Mouse (Mus musculus): ENCODE data around the gene Rtl8b. TPM values are rescaled to one million over a fixed set of nuclear protein-coding genes. Genes with fewer than 3 reads are reported as not detected.
"Not testable (repeated sequence)": the region's sequence is repeated elsewhere in the genome, so short reads cannot be mapped to it uniquely, and the experiment has no call there.

The Rtl8b gene
- polyA plus RNA-seq, 1 experiment from 2014 or later = 73.3 TPM

DNA sequence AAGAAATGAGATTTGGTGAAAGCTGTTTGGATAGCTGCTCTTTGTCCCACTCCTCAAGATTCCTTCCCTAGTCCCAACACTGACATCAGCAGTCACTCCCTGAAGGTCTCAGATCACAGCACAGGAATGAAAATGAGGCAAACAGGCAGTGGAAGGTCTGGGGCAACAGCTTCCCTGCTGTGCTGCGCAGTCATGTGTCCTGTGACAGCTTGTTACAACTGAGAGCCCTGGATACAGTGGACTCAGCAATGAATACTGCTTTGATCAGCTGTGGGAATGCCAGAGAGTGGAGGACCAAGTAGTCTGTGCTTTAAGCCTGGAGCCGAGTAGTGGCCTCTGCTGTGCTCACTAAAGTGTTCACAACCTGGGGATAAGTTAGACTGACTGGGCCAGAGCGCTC is 12.4 kb upstream of the Rtl8b start:
- not testable (repeated sequence) for H3K9ac ChIP-seq (ENCODE audit: low read length); H3K36me3 ChIP-seq (ENCODE audit: control insufficient read depth, insufficient read depth, low read length); ATAC-seq (ENCODE audit: low read depth); H3K27me3 ChIP-seq (ENCODE audit: control insufficient read depth, insufficient read depth, low read depth, low read length); H3K4me1 ChIP-seq (replicated peaks; ENCODE audit: control insufficient read depth, insufficient read depth, low read length); H3K4me2 ChIP-seq (ENCODE audit: low read depth, low read length); H3K4me3 ChIP-seq (ENCODE audit: low read length); H3K9me3 ChIP-seq (ENCODE audit: control insufficient read depth, low read length); H3K27ac ChIP-seq (ENCODE audit: low read length)
- 56% methylated on average over 2 of the region's 3 CpGs for WGBS

- H3K27ac ChIP-seq (ENCODE audit: low read length); H3K9ac ChIP-seq (ENCODE audit: low read length); H3K27me3 ChIP-seq (ENCODE audit: control insufficient read depth, insufficient read depth, low read depth, low read length); H3K4me3 ChIP-seq (ENCODE audit: low read length); H3K4me2 ChIP-seq (ENCODE audit: low read depth, low read length); H3K36me3 ChIP-seq (ENCODE audit: control insufficient read depth, insufficient read depth, low read length); H3K9me3 ChIP-seq (ENCODE audit: control insufficient read depth, low read length); H3K4me1 ChIP-seq (replicated peaks; ENCODE audit: control insufficient read depth, insufficient read depth, low read length); ATAC-seq (ENCODE audit: low read depth): not testable (repeated sequence)
- WGBS = 25% methylated on average over 2 of the region's 2 CpGs
These were observed 6.7 kb upstream of the Rtl8b start for GRCm38 (mm10) chrX:53676943-53677342.

DNA sequence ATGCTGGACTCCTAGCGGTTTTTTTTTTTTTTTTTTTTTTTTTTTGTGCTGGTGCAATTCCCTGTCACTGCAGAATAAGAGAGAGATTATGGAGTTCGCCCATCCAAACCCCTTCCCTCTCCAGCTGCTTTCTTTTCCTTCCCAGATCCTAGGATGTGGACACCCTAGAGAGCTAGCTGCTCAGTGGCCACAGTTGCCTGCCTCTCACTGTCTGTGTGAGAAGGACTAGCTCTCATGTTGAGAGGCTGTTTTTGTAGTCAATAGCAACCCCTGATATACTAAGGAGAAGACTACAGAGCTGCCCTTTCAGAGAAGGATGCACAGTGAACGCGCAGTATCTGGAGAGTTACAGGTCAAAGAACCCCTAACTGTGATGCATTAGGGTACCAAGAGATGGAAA is 488 bp upstream of the Rtl8b start:
- ATAC-seq (ENCODE audit: low read depth) = peak; percentile 0; the same call in 1 of the 2 replicates
- H3K4me1 ChIP-seq (replicated peaks; ENCODE audit: control insufficient read depth, insufficient read depth, low read length); H3K9me3 ChIP-seq (ENCODE audit: control insufficient read depth, low read length); H3K27me3 ChIP-seq (ENCODE audit: control insufficient read depth, insufficient read depth, low read depth, low read length); H3K36me3 ChIP-seq (ENCODE audit: control insufficient read depth, insufficient read depth, low read length): not testable (repeated sequence)
- peak overlapping the region; percentile 43 for H3K4me3 ChIP-seq (ENCODE audit: low read length)
- WGBS = 12% methylated on average over 3 of the region's 4 CpGs
- H3K4me2 ChIP-seq (ENCODE audit: low read depth, low read length) = peak overlapping the region; percentile 54
- H3K27ac ChIP-seq (ENCODE audit: low read length) = peak overlapping the region; percentile 46
- H3K9ac ChIP-seq (ENCODE audit: low read length) = peak overlapping the region; percentile 41; the same call in 1 of the 2 replicates

DNA sequence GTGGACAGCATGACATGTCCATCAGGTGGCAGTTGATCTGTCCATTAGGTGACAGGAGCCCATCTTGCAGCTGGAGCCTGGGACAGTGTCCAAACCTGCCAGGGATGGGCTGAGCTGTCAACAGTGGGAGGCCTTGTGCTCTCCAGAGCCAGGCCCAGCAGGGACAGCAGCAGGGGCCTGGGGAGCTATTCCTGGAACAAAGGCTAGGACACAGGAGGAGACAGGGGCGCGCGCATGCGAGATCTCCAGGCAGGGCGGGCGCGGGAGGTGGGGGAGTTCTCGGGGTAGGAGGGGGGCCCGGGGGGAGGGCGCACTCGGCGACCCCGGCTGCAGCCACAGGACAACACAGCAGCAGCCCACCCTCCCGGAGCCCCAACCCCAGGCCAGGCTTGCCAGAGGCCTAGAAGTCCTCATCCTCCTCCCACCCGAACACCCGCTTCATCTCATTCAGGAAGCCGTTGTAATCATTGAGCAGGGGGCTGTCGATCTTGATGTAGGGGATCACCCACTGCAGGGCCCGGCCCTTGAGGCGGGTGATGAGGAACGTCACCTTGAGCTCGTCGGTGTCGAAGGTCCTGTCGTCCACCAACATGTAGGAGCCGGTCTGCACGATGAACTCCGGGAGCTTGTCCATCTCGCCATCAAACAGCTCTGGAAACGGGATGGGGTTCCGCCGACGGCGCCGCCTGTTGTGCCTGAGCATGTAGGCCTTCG is 494 bp downstream of the Rtl8b start:
- H3K9me3 ChIP-seq (ENCODE audit: control insufficient read depth, low read length); H3K36me3 ChIP-seq (ENCODE audit: control insufficient read depth, insufficient read depth, low read length); H3K27ac ChIP-seq (ENCODE audit: low read length); H3K4me1 ChIP-seq (replicated peaks; ENCODE audit: control insufficient read depth, insufficient read depth, low read length); H3K9ac ChIP-seq (ENCODE audit: low read length); H3K27me3 ChIP-seq (ENCODE audit: control insufficient read depth, insufficient read depth, low read depth, low read length): not testable (repeated sequence)
- no CpG with 5 or more reads among the region's 36 CpGs for WGBS
- peak; percentile 66 for ATAC-seq (ENCODE audit: low read depth)
- peak overlapping the region; percentile 43 for H3K4me3 ChIP-seq (ENCODE audit: low read length)
- H3K4me2 ChIP-seq (ENCODE audit: low read depth, low read length) = peak overlapping the region; percentile 25; the same call in 1 of the 2 replicates

DNA sequence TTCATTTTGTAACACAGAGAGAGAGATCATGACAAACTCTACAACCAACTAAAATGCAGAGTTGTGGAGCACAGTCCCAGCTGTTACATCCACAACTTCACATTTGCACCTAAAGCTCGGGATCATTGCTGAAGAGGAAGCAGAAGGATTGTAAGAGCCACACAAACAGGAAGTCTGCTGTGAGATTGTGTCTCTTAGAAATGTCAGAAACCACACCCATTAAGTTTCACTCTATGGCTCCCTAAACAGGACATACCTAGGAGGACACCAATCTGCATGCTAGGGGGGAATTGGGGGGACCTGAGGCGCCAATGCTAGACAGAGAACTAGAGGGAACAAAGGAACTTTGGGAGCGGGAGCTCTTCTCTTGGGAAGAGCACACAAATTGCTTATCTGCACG is 17.3 kb downstream of the Rtl8b start:
- H3K36me3 ChIP-seq (ENCODE audit: control insufficient read depth, insufficient read depth, low read length); ATAC-seq (ENCODE audit: low read depth): not testable (repeated sequence)
- WGBS = 54% methylated on average over 4 of the region's 4 CpGs

DNA sequence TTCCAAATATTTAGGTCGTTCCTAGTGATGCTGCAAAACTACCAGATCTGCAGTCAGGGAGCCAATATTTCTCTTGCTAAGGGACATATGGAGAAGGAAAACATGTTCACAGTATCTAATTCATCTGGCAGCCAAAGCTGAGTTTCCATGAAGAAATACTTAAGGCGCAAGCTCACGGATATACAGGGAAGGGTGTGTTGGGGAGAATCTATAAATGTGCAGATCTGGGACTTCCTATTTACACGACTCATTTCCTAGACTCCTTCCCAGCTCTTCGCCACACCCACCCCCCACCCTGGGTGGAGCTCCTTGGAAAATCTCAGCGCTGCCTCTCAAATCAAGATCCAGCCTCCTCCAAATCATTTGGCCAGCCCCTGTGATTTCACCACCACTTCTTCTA is 24.3 kb downstream of the Rtl8b start:
- ATAC-seq (ENCODE audit: low read depth) = no peak
- Histone ChIP-seq H3K27ac (ENCODE audit: low read length) (no peak overlapping the region), H3K27me3 (ENCODE audit: control insufficient read depth, insufficient read depth, low read depth, low read length) (no peaks in the 10 kb centered on the region), H3K4me2 (ENCODE audit: low read depth, low read length) (no peak overlapping the region), H3K4me1 (replicated peaks; ENCODE audit: control insufficient read depth, insufficient read depth, low read length) (no peaks in the 10 kb centered on the region), H3K4me3 (ENCODE audit: low read length) (no peak overlapping the region), H3K9me3 (ENCODE audit: control insufficient read depth, low read length) (no peaks in the 10 kb centered on the region), H3K36me3 (ENCODE audit: control insufficient read depth, insufficient read depth, low read length) (no peaks in the 10 kb centered on the region), H3K9ac (ENCODE audit: low read length) (no peak overlapping the region)
- 67% methylated on average over 6 of the region's 6 CpGs for WGBS

More for the DNA sequence above, 17.3 kb downstream of the Rtl8b start:
- not testable (repeated sequence) for H3K4me2 ChIP-seq (ENCODE audit: low read depth, low read length); H3K4me1 ChIP-seq (replicated peaks; ENCODE audit: control insufficient read depth, insufficient read depth, low read length); H3K9ac ChIP-seq (ENCODE audit: low read length); H3K27me3 ChIP-seq (ENCODE audit: control insufficient read depth, insufficient read depth, low read depth, low read length); H3K4me3 ChIP-seq (ENCODE audit: low read length); H3K9me3 ChIP-seq (ENCODE audit: control insufficient read depth, low read length); H3K27ac ChIP-seq (ENCODE audit: low read length)

DNA sequence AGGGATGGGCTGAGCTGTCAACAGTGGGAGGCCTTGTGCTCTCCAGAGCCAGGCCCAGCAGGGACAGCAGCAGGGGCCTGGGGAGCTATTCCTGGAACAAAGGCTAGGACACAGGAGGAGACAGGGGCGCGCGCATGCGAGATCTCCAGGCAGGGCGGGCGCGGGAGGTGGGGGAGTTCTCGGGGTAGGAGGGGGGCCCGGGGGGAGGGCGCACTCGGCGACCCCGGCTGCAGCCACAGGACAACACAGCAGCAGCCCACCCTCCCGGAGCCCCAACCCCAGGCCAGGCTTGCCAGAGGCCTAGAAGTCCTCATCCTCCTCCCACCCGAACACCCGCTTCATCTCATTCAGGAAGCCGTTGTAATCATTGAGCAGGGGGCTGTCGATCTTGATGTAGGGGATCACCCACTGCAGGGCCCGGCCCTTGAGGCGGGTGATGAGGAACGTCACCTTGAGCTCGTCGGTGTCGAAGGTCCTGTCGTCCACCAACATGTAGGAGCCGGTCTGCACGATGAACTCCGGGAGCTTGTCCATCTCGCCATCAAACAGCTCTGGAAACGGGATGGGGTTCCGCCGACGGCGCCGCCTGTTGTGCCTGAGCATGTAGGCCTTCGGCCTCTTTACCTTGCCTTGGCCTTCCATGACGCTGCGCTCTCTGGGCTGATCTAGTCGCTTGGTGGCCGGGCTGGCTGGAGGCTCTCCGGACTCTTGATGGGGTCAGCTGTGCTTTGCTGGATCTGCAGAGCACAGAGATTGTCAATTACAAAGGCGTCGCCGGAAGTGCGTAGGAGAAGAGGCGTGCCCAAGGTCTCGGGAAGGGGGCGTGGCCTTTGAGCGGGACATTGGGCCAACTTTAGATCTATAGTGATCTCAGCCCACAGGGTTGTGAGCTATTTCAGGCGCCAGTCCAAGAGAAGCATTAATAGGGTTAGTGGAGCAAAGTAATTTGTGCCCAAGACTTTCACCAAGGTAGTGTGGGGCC is 26.9 kb downstream of the Rtl8b start, which contains the start of gene Rtl8a:
Gene Rtl8a (minus strand): TSS at position 703 of the 982 bp plus-strand sequence.
- not testable (repeated sequence) for H3K9ac ChIP-seq (ENCODE audit: low read length); H3K27me3 ChIP-seq (ENCODE audit: control insufficient read depth, insufficient read depth, low read depth, low read length); H3K9me3 ChIP-seq (ENCODE audit: control insufficient read depth, low read length); H3K4me1 ChIP-seq (replicated peaks; ENCODE audit: control insufficient read depth, insufficient read depth, low read length); H3K36me3 ChIP-seq (ENCODE audit: control insufficient read depth, insufficient read depth, low read length)
- WGBS = 11% methylated on average over 11 of the region's 50 CpGs
- Histone ChIP-seq H3K27ac (ENCODE audit: low read length) (peak within 1 kb of the TSS; percentile 48), H3K4me2 (ENCODE audit: low read depth, low read length) (peak within 1 kb of the TSS; percentile 42), H3K4me3 (ENCODE audit: low read length) (peak within 1 kb of the TSS; percentile 45)
- peak; percentile 94 for ATAC-seq (ENCODE audit: low read depth)

DNA sequence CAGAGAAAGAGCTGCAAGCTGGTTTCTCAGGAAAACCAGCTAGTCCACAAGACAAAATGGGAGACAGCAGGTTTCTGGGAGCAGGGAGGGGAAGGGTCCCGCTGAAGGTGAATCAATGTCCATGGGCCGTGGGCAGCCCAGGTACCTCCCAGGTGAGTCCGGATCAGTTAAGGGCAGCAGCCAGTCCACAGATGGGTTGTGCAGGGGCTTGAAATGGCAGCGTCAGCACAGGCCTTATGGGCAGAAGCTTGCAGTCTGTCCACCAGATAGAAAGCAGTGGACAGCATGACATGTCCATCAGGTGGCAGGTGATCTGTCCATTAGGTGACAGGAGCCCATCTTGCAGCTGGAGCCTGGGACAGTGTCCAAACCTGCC is 27.6 kb downstream of the Rtl8b start:
- H3K9ac ChIP-seq (ENCODE audit: low read length); H3K36me3 ChIP-seq (ENCODE audit: control insufficient read depth, insufficient read depth, low read length); H3K4me1 ChIP-seq (replicated peaks; ENCODE audit: control insufficient read depth, insufficient read depth, low read length); ATAC-seq (ENCODE audit: low read depth); H3K4me2 ChIP-seq (ENCODE audit: low read depth, low read length); H3K27me3 ChIP-seq (ENCODE audit: control insufficient read depth, insufficient read depth, low read depth, low read length); H3K9me3 ChIP-seq (ENCODE audit: control insufficient read depth, low read length); H3K27ac ChIP-seq (ENCODE audit: low read length): not testable (repeated sequence)
- peak overlapping the region; percentile 20; the same call in 1 of the 2 replicates for H3K4me3 ChIP-seq (ENCODE audit: low read length)
- WGBS = 41% methylated on average over 2 of the region's 4 CpGs

GRCm38 (mm10) chrX:53638107-53638506 is 32.1 kb downstream of the Rtl8b start:
- not testable (repeated sequence) for H3K4me2 ChIP-seq (ENCODE audit: low read depth, low read length); H3K9ac ChIP-seq (ENCODE audit: low read length); H3K4me1 ChIP-seq (replicated peaks; ENCODE audit: control insufficient read depth, insufficient read depth, low read length); H3K27me3 ChIP-seq (ENCODE audit: control insufficient read depth, insufficient read depth, low read depth, low read length); H3K9me3 ChIP-seq (ENCODE audit: control insufficient read depth, low read length); H3K27ac ChIP-seq (ENCODE audit: low read length); H3K36me3 ChIP-seq (ENCODE audit: control insufficient read depth, insufficient read depth, low read length); H3K4me3 ChIP-seq (ENCODE audit: low read length); ATAC-seq (ENCODE audit: low read depth)
- WGBS = 50% methylated on average over 3 of the region's 3 CpGs
